Mouse (Mus musculus) spleen, adult 12 weeks (tissue): ENCODE results near the gene Igf2bp2.

ENCODE experiments used
- DNase-seq: peaks from one replicate; pipeline ENCODE4 v3.0.0; 2022; ENCODE audit warnings: low spot score

Igf2bp2 gene

DNA sequence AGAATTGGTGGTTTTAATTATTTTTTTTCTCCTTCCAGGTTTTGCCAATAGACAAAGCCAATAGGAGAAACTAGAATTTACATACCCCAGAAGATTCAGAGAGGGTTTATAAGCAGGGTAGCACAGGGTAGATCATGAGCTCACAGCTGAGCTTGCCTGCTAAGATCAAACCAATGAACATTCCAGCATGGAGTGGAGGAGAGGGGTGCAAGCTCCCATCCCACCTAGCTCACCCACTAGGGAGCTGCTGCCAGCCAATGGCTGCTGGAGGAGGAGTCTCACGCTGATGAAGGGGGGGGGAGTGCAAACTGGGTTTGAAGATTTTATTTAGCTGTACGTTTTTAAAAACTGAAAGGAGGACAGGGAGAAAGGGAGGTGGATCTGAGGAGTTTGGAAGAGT lies 14.0 kb downstream of the Igf2bp2 start:
- DNase-seq = no peak

DNA sequence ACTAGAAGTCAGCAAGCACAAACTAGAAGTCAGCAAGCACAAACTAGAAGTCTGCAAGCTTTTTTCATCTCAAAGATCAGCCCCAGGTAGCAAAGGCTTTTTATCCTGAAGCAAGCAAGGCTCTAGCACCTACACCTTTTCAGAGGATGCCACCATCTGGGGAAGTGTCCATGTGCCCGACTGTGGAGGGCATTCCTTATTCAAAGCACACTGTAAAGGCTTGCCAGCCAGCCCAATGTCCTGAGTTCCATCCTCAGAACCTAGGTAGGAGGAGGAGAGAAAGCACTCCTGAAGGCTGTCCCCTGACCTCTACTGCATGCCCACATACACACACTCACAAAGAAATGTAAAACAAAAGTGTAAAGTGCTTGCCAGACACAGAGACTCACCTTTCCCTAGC lies 16.0 kb downstream of the Igf2bp2 start:
- DNase-seq = no peak

DNA sequence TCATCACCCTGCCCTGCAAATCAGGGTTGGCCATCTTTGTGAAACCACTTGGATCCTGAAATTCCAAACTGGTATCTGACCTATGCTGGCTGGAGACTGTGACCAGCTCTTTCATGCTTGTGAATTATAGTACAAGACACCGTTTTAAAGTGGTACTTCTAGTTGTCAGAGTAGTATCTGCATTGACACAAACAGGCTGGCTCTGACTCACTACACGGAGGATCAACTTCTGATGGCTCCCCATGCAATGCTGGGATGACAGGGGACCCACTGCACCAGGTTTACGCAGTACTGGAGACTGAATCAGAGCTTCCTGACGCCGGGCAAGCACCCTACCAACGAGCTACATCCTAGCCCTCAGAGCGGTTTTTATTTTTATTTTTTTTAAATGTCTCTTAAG lies 17.0 kb downstream of the Igf2bp2 start:
- DNase-seq = no peak

DNA sequence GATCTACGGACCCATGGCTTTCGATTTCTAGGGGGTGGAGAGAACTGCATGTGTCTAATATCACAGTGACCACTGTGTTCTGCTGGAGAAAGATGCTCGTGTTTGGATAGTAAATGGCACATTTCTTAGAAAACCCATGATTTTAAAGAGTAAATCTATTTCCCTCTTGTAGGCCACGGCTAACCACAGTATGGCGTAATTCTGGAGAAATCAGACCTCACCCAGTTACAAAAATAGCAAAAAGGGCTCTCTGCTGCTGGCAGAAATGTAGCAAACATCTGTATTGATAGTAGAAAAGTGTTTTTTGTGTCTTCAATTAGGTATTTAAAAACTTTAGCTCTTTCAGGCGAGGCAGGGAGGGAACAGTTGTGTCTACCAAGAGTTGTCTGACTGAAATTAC lies 18.6 kb downstream of the Igf2bp2 start:
- DNase-seq = no peak

DNA sequence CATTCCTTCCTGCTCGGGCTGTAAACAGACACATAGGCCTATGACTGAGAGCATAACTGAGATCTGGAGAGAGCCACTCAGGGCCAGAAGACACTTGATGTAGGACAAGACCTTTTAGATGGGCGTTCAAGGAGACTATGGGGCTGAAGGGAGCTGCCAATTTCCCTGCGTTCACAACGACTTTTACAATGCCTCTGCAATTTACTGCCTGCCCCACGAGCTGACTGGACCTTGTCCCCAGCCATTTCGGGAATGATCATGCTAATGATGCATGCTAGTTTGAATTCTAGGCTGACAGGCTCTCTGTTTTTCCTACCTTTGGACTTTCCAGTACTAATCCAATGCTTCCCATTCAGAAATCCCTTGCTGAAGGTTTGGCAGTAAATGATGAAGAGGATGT lies 22.2 kb downstream of the Igf2bp2 start:
- DNase-seq = no peak

DNA sequence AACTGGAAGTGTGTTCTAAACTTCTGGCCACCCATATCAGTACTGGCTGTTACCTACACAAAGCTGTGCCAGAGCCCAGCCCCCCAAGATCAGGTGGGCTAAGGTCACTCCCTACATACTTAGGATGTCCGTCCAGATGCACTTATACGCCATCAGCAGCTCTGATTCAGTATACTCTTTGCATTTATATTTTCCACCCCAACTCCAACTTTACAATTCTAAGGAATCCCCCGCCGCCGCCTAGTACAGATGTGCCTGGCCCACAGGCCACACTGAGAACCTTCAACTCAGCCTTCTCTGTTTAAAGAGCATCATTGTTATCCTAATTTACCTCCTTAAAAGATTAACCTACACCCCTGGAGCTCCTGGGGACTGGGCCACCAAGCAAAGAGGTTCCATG lies 23.3 kb downstream of the Igf2bp2 start:
- no peak for DNase-seq

DNA sequence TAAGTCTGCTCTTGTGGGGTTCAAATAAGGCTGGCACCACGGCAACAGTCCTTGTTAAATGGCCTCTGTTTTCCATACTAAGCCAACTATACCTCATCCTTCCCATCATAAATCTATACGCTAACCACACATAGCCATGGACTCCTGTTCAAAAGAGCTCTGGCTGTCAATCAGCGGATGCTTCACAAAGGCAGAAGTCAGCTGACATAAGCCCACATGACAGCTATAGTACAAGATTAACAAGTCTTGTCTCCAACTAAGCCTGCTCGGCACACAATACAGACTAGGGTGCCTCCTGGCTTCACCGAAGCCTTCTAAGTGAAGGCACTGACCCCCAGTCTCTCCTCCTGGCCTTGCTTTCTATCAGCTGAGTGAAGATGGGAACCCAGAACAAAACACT lies 26.9 kb downstream of the Igf2bp2 start:
- no peak for DNase-seq

DNA sequence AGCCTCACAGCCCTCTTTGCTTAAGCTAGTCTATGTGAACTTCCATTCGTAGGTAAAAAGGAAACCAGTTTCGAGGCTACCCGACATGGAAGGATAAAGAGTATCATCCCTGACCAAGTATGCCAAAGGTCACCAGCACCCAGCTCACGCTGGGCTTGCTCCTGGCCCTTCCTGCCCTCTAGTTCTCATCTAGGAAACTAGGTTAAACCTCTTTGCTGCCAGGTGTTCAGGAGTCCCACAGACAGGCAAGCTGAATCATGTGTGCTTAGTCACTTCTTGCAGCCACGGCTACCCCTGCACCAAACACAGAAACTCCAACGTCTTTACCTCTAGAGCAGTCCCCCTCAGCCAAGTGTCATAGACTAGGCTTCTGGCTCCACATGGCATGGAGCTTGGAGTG lies 31.8 kb downstream of the Igf2bp2 start:
- DNase-seq = no peak

DNA sequence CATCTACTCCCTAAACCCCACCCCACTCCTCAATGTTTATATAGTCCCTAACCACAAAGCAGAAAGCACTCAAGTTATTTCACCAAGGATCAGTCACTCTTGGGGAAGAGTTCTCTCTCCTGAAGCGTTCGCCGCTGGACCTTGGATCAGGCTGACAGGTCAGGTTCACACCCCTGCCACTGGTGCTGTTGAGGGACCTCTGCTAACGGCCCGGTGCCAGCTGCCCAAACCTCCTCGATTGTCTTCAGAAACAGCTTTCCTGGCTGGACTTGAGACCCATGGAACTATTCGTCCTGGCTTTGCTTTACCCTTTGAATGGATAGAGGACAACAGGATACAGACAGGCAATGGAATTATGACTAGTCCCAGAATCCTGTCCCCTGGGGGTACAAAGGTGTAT lies 33.6 kb downstream of the Igf2bp2 start:
- DNase-seq = no peak

DNA sequence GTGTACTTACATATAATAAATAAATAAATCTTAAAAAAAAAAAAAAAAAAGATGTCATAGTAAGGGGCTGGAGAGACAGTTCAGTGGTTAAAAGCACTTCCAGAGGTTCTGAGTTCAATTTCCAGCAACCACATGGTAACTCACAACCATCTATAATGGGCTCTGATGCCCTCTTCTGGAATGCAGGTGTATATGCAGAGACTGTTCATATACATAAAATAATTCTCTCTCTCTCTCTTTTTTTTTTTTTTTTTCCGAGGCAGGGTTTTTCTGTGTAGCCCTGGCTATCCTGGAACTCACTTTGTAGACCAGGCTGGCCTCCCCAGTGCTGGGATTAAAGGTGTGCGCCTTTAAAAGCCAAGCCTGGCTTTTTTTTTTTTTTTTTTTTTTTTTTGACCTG lies 34.5 kb downstream of the Igf2bp2 start:
- DNase-seq = no peak

DNA sequence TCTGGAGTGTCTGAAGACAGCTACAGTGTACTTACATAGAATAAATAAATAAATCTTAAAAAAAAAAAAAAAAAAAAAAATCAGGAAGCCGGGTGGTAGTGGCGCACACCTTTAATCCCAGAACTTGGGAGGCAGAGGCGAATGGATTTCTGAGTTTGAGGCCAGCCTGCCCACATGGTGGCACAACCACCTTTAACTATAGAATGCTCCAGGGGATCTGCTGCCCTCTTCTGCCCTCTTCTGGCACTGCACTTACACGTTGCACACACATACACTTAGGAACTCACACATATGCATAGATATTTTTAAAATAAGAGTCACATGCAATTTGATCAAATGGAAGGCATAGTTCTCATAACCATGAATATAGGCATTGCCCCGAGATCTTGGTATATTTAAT lies 35.3 kb downstream of the Igf2bp2 start:
- no peak for DNase-seq

DNA sequence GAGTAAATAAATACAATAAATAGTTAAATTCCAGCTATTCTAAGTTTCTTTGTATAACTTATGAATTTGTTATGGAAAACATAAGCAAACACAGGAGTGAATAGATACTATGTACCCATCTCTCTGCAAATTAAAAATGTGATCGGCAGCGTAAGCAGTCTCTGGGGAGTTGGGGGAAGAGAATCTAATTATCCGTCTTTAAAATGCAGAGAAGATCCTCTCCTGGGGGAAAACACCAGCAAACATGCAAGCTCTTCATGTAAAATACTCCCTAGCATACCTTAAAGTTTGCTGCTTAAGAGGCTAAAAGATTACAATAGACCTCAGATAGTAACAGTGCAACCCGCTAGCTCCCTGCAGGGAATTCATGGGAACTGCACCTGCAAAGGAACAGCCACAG lies 36.2 kb downstream of the Igf2bp2 start:
- no peak for DNase-seq

DNA sequence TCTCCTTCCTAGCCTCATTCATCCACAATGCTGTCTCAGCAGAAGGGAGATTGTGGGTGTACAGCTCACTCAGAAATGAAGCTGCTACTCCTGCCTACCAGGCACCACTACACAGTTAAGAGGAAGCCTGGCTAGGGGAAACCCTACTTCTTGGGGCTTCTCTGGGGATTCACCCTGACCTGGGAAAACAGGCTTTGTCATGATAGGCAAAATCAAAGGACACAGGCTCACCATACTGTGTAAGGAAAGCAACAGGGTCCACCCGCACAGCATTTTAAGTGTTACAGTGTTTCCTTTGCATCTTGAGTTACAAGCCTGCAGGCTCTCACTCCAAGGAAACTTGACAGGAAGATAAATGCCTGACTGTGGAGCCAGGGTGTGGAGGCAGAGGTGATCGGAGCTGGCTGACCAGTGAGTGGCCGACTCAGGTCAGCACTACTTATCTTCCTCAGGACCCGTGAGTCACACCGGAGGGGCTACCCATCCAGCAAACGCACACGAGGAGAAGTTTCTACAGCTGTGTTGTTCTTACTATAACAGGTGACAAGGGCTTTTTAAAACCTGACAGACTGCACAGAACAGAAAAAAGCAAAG lies 38.7 kb downstream of the Igf2bp2 start:
- DNase-seq = no peak

DNA sequence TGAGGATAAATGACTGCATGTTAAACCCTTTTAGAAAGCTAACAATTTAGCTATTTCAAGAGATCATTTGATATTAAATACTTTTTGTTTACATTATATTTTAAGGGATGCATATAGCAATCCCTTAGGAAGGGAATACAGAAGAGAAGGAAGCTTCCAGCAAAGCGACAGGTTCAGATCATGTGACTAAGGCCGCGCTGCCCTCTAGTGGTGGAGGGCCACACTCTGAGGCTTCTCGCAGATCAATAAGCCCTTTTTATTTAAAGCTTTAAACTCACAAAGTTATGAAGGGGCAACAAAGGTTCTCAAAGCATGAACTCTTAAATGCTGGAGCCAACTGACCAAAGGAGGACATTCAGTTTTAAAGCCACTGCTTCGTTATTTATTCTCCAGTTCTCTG lies 39.4 kb downstream of the Igf2bp2 start:
- no peak for DNase-seq

DNA sequence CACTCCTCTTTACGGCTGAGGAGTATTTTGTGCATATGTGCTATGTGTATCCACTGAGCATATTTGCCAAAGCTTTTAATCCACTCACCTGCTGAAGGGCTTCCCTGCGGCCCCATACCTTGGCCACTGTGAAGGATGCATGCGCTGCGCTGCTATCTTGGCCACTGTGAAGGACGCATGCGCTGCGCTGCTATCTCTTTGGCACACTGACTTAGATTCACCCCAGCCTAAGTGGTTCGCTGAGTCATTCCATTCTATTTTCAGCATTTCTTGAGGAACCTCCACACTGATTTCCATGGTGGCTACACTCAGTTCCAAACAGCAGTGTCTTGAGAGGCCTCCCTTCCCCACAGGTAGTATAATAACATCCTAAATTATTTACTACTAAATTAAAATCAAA lies 42.0 kb downstream of the Igf2bp2 start:
- DNase-seq = no peak

DNA sequence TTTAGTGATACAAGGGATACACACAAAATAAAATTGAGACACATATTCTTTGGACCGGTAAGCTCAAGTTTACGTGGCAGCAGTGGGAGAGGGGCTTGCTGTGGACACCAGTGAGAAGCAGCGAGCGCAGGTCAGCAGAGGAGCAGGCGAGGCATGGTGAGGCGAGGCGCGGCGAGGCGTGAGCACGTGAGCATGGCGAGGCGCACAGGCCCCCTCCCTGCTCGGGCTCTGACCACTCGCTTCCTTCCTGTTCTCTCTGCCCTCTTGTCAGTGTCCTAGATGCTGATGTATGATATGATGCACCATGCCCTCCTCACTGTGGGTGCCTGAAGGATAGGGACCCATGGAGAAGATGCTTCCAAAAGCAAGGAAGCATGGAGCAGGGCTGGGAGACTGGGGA lies 43.6 kb downstream of the Igf2bp2 start:
- no peak for DNase-seq

DNA sequence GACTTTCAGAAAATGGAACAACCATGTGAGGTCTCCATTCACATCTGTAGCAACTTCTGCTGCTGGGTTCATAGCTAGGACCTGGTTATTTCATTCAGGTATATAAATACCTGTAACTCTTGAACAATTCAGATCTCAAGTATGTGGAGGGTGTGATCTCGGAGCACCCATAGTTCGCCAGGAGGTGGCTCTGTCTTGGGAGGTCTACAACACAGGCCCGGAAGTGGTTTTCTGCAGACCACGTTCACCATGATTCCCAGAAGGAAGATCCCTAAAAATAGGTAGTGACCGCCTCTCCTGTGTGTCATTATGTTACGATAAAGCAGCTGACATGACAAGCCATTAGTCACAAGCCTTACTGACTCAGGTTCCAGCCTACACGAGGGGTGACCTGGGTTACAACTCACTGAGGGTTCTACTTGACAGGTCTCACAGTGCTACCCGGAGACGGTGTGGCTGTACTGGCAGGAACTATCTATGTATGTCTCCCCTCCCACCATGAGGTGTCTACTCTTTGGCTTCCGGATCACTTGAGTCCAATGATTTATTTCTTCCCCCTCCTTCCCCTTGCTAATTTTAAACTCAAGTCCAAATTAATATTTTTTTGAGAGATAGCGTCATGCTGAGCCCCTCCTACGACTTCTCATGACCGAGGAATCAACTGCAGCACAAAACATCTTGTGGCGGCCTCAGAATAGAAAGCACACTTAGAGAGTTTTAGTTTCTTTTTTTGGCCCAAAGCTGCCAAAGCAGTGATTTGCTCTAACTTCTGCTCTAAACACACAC lies 44.2 kb downstream of the Igf2bp2 start:
- no peak for DNase-seq

DNA sequence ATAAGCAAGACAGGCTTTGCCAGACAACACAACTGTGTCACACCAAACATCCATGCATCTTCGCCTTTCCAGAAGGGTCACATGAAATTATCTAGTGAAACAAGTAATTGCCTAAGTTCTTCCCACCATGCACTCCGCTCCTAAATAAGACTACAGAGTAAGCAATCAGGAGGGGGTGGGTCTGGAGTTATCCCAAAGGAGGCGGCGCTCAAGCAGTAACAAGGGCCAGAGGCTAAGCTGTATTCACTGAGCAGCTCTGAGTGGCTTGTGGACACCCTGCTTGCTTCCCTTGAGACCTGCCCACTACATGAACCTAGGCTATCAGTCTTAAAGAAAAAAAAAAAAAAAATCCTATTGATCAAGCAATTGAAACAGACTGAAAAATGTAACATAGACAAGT lies 44.9 kb downstream of the Igf2bp2 start:
- no peak for DNase-seq

DNA sequence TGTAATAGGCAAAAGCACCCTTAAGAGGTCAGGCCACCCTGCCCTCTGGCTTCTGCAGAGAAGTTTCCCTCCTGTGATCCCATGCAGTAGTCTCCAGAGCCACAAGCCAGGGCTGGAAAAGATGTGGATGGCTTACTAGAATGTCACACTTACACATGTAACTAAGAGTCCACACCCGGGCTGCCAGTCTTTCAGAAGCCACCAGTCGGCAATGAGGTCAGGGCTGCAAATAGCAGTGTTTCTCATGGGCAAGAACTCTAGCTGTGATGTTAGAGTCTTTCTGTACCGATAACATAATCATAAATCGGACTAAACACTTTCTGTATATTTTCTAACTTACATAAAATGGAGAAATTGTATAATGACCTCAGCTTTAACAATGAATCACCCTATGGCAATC lies 46.4 kb downstream of the Igf2bp2 start:
- no peak for DNase-seq

DNA sequence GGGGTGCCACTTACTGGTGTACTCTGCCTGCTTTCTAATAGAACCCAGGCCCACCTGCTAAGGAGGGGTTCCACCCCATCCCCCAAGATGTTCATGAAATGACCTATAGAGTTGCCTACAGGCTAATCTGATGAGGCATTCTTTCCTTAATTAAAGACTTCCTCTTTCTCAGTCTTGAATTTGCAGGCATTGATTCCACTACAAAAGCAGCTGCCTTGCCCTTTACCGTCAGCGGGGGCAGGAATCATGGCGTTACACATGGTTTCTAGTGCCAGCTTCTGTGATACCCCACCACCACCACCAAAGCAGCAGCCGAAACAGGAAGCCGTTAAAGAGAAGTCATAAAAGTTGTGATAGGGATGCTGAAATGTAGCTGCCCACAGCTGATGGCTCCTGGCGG lies 47.0 kb downstream of the Igf2bp2 start:
- no peak for DNase-seq

DNA sequence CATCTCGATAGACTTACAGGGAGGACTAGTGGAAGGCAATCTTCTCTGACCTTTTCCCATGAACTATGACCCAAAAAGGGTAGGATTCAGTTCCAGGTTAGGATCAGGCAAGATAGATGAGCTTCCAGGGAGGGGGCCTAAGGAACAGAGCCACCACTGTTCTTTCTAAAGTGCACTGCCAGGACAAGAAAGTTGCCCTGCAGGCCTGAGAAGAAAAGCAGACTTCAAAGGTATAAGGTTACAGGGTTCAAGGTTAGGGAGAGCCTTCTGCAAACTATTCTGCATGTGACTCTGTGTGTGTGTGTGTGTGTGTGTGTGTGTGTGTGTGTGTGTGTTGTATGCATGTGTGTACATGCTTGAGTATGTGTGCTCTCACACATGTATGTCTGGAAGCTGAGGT lies 53.1 kb downstream of the Igf2bp2 start:
- no peak for DNase-seq

DNA sequence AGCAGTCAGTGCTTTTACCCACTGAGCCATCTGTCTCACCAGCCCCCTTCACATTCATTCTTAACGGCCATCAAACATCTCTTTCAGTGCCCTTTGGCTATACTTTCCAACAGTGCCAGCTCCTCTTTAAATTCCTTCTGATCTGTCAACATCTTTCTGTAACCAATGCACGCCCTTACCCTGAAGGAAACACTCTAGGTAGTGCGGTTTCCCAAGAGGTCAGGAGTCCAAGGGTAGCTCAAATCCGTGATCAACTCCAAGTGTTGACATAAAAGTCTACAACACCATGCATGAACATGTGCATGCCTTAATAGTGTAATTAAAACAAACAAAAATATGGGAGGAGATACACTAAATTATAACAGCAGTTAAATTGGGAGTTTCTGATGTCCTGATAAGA lies 53.9 kb downstream of the Igf2bp2 start:
- no peak for DNase-seq

DNA sequence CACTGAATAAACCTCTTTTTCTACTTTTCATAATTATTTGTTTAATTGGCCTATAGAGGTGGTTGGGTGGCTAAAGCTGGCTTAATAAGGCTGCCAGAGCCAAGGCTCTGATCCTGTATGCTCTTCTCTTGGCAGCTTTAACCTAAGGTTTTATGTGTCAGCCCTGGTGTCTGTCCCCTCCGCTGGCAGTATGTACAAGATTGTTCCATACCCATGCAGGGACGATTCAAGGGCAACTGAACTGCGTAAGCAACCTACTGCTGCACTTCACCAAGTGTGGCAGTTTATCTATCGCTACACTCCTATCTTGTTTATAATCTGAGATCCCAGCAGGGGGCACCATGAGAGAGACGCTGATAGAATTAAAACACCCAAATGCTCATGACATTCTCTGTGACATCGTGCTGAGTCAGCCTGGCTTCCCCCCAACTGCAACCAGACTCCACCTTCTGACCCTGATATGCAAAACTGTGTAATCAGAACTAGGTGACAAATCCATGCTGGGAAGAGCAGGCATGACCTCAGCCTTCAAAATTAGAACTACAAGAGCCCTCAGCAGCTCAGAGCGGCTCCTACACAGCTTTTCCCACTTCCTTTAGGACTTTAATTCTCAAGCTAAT lies 55.1 kb downstream of the Igf2bp2 start:
- no peak for DNase-seq
